Mouse (Mus musculus) heart, adult 18-20 months (tissue): ENCODE results near the gene Cdk2. TPM values are rescaled to one million over a fixed set of nuclear protein-coding genes. Genes with fewer than 3 reads are reported as not detected.

Experiments used
- DNase-seq, 2 experiments: peaks; one replicate each; pipeline ENCODE4 v3.0.0; 2021 to 2022; ENCODE audit warnings: mixed read lengths in 1 of 2
- total RNA-seq, 2 experiments: library from RNA; stranded (reverse); gene quantifications; 2 replicates each; pipeline ENCODE4 v1.2.3; 2021

The Cdk2 gene
- total RNA-seq, 2 experiments from 2014 or later, result 8.2 to 9.1 TPM

- DNase-seq, result no peak
These were observed 48.1 kb downstream of the Cdk2 start for GRCm38 (mm10) chr10:128656731-128657130.

GRCm38 (mm10) chr10:128655254-128655653, 49.6 kb downstream of the Cdk2 start:
- DNase-seq, result no peak

- DNase-seq, result no peak
These were observed 51.0 kb downstream of the Cdk2 start for GRCm38 (mm10) chr10:128653866-128654265.

Other genes starting within 250 kb of the Cdk2 start
- 10 to 100 TPM; 75.4 to 75.8 TPM for gene Smarcc2, start 245.8 kb downstream of the Cdk2 start, total RNA-seq
- 100 to 1,000 TPM; 253 to 273 TPM for gene Myl6, start 210.9 kb downstream of the Cdk2 start, total RNA-seq
- gene Myl6b, start 206.3 kb downstream of the Cdk2 start, total RNA-seq, result 1 to 10 TPM; 3.2 to 3.3 TPM
- gene Esyt1, start 179.2 kb downstream of the Cdk2 start, total RNA-seq, result 10 to 100 TPM; 15.9 to 19.9 TPM
- gene Zc3h10, start 157.3 kb downstream of the Cdk2 start, total RNA-seq, result 1 to 10 TPM; 7.7 to 8.2 TPM
- gene Rpl41, start 155.7 kb downstream of the Cdk2 start, total RNA-seq, result 1,000 to 10,000 TPM; 1,490 to 1,551 TPM
- 10 to 100 TPM; 43.1 to 46.0 TPM for gene Pa2g4, start 139.0 kb downstream of the Cdk2 start, total RNA-seq
- gene Erbb3, start 115.4 kb downstream of the Cdk2 start, total RNA-seq, result 1 to 10 TPM; 6.4 to 8.6 TPM
- 100 to 1,000 TPM; 257 to 282 TPM for gene Rps26, start 78.3 kb downstream of the Cdk2 start, total RNA-seq
- gene Ikzf4, start 59.0 kb downstream of the Cdk2 start, total RNA-seq, result 1 to 10 TPM; 1.7 to 1.8 TPM
- gene Suox, start 31.0 kb downstream of the Cdk2 start, total RNA-seq, result 10 to 100 TPM; 22.3 to 28.2 TPM
- gene Rab5b, start 8.8 kb downstream of the Cdk2 start, total RNA-seq, result 10 to 100 TPM; 76.5 to 84.4 TPM
- gene Pmel, start 836 bp downstream of the Cdk2 start, total RNA-seq, result 1 to 10 TPM in 1 of 2 experiments, under 1 TPM in 1; 0.65 to 1.1 TPM
- 10 to 100 TPM; 11.5 to 16.1 TPM for gene Dgka, start 39.8 kb upstream of the Cdk2 start, total RNA-seq
- gene Pym1, start 42.9 kb upstream of the Cdk2 start, total RNA-seq, result 10 to 100 TPM in 1 of 2 experiments, 1 to 10 TPM in 1; 10.0 to 10.1 TPM
- gene Mmp19, start 85.9 kb upstream of the Cdk2 start, total RNA-seq, result 1 to 10 TPM; 1.9 to 3.7 TPM
- 10 to 100 TPM; 34.0 to 35.3 TPM for gene Dnajc14, start 99.0 kb upstream of the Cdk2 start, total RNA-seq
- gene Tmem198b, start 99.3 kb upstream of the Cdk2 start, total RNA-seq, result 1 to 10 TPM; 4.6 to 5.6 TPM
- 10 to 100 TPM; 35.6 to 39.7 TPM for gene Sarnp, start 112.3 kb upstream of the Cdk2 start, total RNA-seq
- 1 to 10 TPM; 8.1 to 9.7 TPM for gene Ormdl2, start 116.6 kb upstream of the Cdk2 start, total RNA-seq
- gene Gdf11, start 186.7 kb upstream of the Cdk2 start, total RNA-seq, result 1 to 10 TPM; 2.3 to 2.6 TPM
- gene Cd63, start 196.0 kb upstream of the Cdk2 start, total RNA-seq, result 100 to 1,000 TPM; 144 to 158 TPM
- gene Rdh5, start 217.9 kb upstream of the Cdk2 start, total RNA-seq, result 1 to 10 TPM; 4.3 to 4.7 TPM
- gene Bloc1s1, start 219.0 kb upstream of the Cdk2 start, total RNA-seq, result 100 to 1,000 TPM; 194 to 199 TPM
- gene Itga7, start 228.8 kb upstream of the Cdk2 start, total RNA-seq, result 100 to 1,000 TPM; 144 to 148 TPM